Mouse (Mus musculus): ENCODE measurements around the gene Pex5l.

DNA sequence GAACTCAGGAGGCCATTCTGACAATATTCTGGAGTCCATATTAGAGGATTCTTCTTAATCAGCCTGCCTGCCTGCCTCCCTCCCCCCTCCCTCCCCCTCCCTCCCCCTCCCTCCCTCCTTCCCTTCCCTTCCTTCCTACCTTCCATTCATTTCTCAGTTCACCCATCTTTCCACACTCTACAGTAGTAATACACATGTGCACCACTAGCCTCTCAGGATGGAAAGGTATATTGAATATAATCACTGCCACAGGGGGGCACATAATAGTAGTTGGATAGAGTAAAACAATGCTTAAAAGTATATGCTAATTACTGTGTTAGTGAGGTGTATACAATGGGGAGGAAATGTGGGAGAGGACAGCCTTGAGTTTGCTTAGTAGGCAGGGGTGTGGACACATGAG lies 13.1 kb downstream of the Pex5l start:
- TF ChIP-seq EP300 (IDR thresholded peaks at IDR 0.05; ENCODE audit: insufficient read depth, low read depth, low read length) (no peak), POLR2A (IDR thresholded peaks at IDR 0.05; ENCODE audit: insufficient read depth, low read length) (no peak), CTCF (IDR thresholded peaks at IDR 0.05; ENCODE audit: low read depth, low read length) (no peak)
